Mouse (Mus musculus) cerebellum, adult 2 months (tissue): Measurements from ENCODE around the gene Prpf4. TPM values are rescaled to one million over a fixed set of nuclear protein-coding genes. Genes with fewer than 3 reads are reported as not detected.

Experiments used
- DNase-seq, 2 experiments: peaks; one replicate each; pipeline ENCODE4 v3.0.0; 2021
- H3K27ac ChIP-seq: fragments of 200-500 bp; 2 replicates; pipeline ENCODE4 v1.5.1; 2012; ENCODE audit warnings: low read length, control low read depth, inconsistent platforms; ENCODE audit not compliant: insufficient read depth
- H3K27me3 ChIP-seq: fragments of 200-500 bp; 2 replicates; pipeline ENCODE4 v1.6.1; 2012; ENCODE audit warnings: inconsistent platforms, mild to moderate bottlenecking, low read length, moderate library complexity; ENCODE audit not compliant: control insufficient read depth, insufficient read depth
- H3K4me1 ChIP-seq: fragments of 200-500 bp; 2 replicates; pipeline ENCODE4 v1.6.1; 2011; ENCODE audit warnings: low read length; ENCODE audit not compliant: control insufficient read depth, insufficient read depth
- H3K4me3 ChIP-seq: fragments of 200-500 bp; replicated peaks from 2 replicates; pipeline ENCODE3; 2011; ENCODE audit warnings: mild to moderate bottlenecking, low read depth, low read length, control low read depth; ENCODE audit not compliant: insufficient read depth
- CTCF ChIP-seq: fragments of 200-500 bp; IDR thresholded peaks from 2 replicates; pipeline ENCODE4 v1.5.1; 2011; ENCODE audit warnings: low read depth, mild to moderate bottlenecking, control low read depth, low read length, moderate library complexity, borderline replicate concordance; ENCODE audit not compliant: insufficient read depth
- POLR2A ChIP-seq: fragments of 200-500 bp; IDR thresholded peaks from 2 replicates; pipeline ENCODE4 v1.6.1; 2011; ENCODE audit warnings: low read length, control low read depth, borderline replicate concordance; ENCODE audit not compliant: insufficient read depth
- WGBS: fragments of 180-500 bp; shearing (Covaris S2); methylation state at CpG from one replicate; pipeline ENCODE4 v1.1.7; 2018; 5-methylcytosine and 5-hydroxymethylcytosine counted together
- polyA plus RNA-seq: library from polyadenylated mRNA; depleted of rRNA; stranded (reverse); fragments of >200 nt; gene quantifications from 2 replicates; pipeline ENCODE4 v1.2.3, GENCODE M21; 2012; rRNA removed

Gene Prpf4
- polyA plus RNA-seq, 1 experiment = 20.4 TPM

DNA sequence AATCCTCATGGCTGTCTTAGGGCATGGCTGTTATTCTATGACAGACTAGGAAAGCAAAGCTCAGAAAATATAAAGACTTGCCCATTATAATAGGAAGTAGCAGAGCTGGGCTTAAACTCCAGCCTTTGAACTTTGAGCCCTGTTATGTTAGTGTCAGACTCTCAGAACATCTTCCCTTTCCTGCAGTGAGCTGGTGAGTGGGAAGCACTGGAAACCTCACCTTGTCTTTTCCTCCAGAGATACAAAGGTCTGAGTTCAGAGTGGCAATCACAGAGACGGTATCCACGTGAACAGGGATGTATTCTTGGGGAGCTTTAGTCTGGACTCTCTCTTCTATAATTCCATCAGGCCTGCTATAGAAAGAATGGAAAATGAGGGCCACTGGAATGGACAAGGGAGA lies 54.5 kb downstream of the Prpf4 start:
- TF ChIP-seq POLR2A (no peak), CTCF (no peak)
- H3K27me3 ChIP-seq = no peaks in the 10 kb centered on the region
- WGBS = 68% methylated on average over 2 of the region's 2 CpGs
- H3K4me1 ChIP-seq = no peaks in the 10 kb centered on the region
- no peak overlapping the region for H3K4me3 ChIP-seq
- no peak overlapping the region for H3K27ac ChIP-seq
- DNase-seq = no peak

GRCm38 (mm10) chr4:62468158-62468557 lies 59.6 kb downstream of the Prpf4 start:
- H3K27me3 ChIP-seq = no peaks in the 10 kb centered on the region
- no peak overlapping the region for H3K27ac ChIP-seq
- no peak overlapping the region for H3K4me3 ChIP-seq
- DNase-seq = no peak
- no peaks in the 10 kb centered on the region for H3K4me1 ChIP-seq
- TF ChIP-seq POLR2A (no peak), CTCF (no peak)
- WGBS = 94% methylated on average over 1 of the region's 1 CpGs

GRCm38 (mm10) chr4:62470598-62471051 lies 62.0 kb downstream of the Prpf4 start, which contains the start of gene Wdr31:
TSS of gene Wdr31 (minus strand) at chr4:62470896.
- no peak for TF ChIP-seq CTCF
- TF ChIP-seq POLR2A = peak; percentile 32; the same call in 1 of the 2 replicates
- H3K4me3 ChIP-seq = peak within 1 kb of the TSS; percentile 84
- no peaks in the 10 kb centered on the region for H3K4me1 ChIP-seq
- WGBS = 2% methylated on average over 30 of the region's 30 CpGs
- DNase-seq = peak; percentile 77 to 85
- no peaks in the 10 kb centered on the region for H3K27me3 ChIP-seq
- H3K27ac ChIP-seq = no peak within 1 kb of the TSS

- no peaks in the 10 kb centered on the region for H3K27me3 ChIP-seq
- no peaks in the 10 kb centered on the region for H3K4me1 ChIP-seq
- H3K27ac ChIP-seq = no peak overlapping the region
- WGBS = 100% methylated on average over 2 of the region's 2 CpGs
- TF ChIP-seq CTCF (no peak), POLR2A (no peak)
- no peak overlapping the region for H3K4me3 ChIP-seq
- no peak for DNase-seq
These were observed 63.5 kb downstream of the Prpf4 start for GRCm38 (mm10) chr4:62472071-62472470.

GRCm38 (mm10) chr4:62475131-62475530 lies 66.5 kb downstream of the Prpf4 start:
- TF ChIP-seq POLR2A = no peak
- no peak for TF ChIP-seq CTCF
- 0 out of 2 replicates have a peak, but pooled peaks cover 3% of the 10 kb centered on the region for H3K4me1 ChIP-seq
- DNase-seq = no peak
- no peaks in the 10 kb centered on the region for H3K27me3 ChIP-seq
- H3K4me3 ChIP-seq = no peak overlapping the region
- 81% methylated on average over 2 of the region's 2 CpGs for WGBS
- H3K27ac ChIP-seq = no peak overlapping the region

DNA sequence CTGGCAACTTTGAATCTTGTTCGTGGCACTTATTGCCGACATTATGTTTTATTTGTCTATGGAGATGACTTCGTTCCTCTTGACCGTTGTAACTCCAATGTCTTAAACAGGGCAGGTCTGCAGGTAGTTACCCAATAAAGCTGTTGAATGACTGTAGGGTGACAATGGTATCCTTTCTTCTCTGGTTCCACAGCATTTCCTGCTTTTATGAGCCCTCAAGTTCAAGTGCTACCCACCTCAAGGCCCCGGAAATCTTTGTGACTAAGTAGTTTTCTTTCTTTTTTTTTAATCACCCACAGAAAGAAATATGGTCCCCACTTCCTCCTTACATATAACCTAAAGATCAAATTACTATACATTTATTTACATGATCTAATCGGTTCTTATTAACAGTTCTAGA lies 67.2 kb downstream of the Prpf4 start:
- Histone ChIP-seq H3K27me3 (no peaks in the 10 kb centered on the region), H3K4me3 (no peak overlapping the region), H3K27ac (no peak overlapping the region), H3K4me1 (0 out of 2 replicates have a peak, but pooled peaks cover 3% of the 10 kb centered on the region)
- TF ChIP-seq POLR2A (no peak), CTCF (no peak)
- DNase-seq = no peak
- WGBS = 94% methylated on average over 6 of the region's 6 CpGs

Other genes starting within 250 kb of the Prpf4 start
- 9.6 and 10.1 TPM in 2 replicates for gene Zfp37, start 177.8 kb upstream of the Prpf4 start, polyA plus RNA-seq
- 16.9 and 18.2 TPM in 2 replicates for gene Slc31a2, start 146.2 kb upstream of the Prpf4 start, polyA plus RNA-seq
- 26.4 and 28.5 TPM in 2 replicates for gene Fkbp15, start 48.2 kb upstream of the Prpf4 start, polyA plus RNA-seq
- gene Slc31a1, start 48.1 kb upstream of the Prpf4 start, polyA plus RNA-seq = 20.8 and 24.1 TPM in 2 replicates
- 55.0 and 65.8 TPM in 2 replicates for gene Cdc26, start 155 bp upstream of the Prpf4 start, polyA plus RNA-seq
- 0.07 TPM in 1 of 2 replicates, not detected in the other for gene Rnf183, start 26.5 kb downstream of the Prpf4 start, polyA plus RNA-seq
- gene Wdr31, start 62.1 kb downstream of the Prpf4 start, polyA plus RNA-seq = 3.1 and 3.9 TPM in 2 replicates
- 1.2 and 1.3 TPM in 2 replicates for gene Bspry, start 71.3 kb downstream of the Prpf4 start, polyA plus RNA-seq
- 9.3 and 9.7 TPM in 2 replicates for gene Hdhd3, start 94.7 kb downstream of the Prpf4 start, polyA plus RNA-seq
- 64.4 and 72.3 TPM in 2 replicates for gene Alad, start 111.1 kb downstream of the Prpf4 start, polyA plus RNA-seq
- gene Pole3, start 116.3 kb downstream of the Prpf4 start, polyA plus RNA-seq = 31.0 and 34.5 TPM in 2 replicates
- gene 4933430I17Rik, start 116.6 kb downstream of the Prpf4 start, polyA plus RNA-seq = 0.52 and 0.72 TPM in 2 replicates
- 92.7 and 97.5 TPM in 2 replicates for gene Rgs3, start 151.1 kb downstream of the Prpf4 start, polyA plus RNA-seq